Mouse (Mus musculus) MEL (cell line): ENCODE results near the gene Map7.

Experiments used
- CTCF ChIP-seq, 3 experiments: IDR thresholded peaks in 2 of 3; conservative IDR thresholded peaks in 1 of 3; 2 replicates each; pipeline ENCODE4 v1.5.1; 2011 to 2012; ENCODE audit warnings: low read length in 3 of 3, low read depth in 2 of 3, mild to moderate bottlenecking in 2 of 3, improper control_type of control experiment in 1 of 3, inconsistent platforms in 1 of 3, mixed read lengths in 1 of 3, moderate library complexity in 1 of 3; ENCODE audit not compliant: control insufficient read depth in 1 of 3, insufficient read depth in 1 of 3, poor library complexity in 1 of 3, severe bottlenecking in 1 of 3
- EP300 ChIP-seq, 2 experiments: IDR thresholded peaks; 2 replicates each; pipeline ENCODE4 v1.6.1; 2011; ENCODE audit warnings: improper control_type of control experiment in 2 of 2, low read length in 2 of 2, low read depth in 1 of 2, mild to moderate bottlenecking in 1 of 2
- KAT2A ChIP-seq: conservative IDR thresholded peaks from 2 replicates; pipeline ENCODE4 v1.6.1; 2012; ENCODE audit warnings: low read depth, low read length, improper control_type of control experiment, inconsistent platforms
- SIN3A ChIP-seq: IDR thresholded peaks from 2 replicates; pipeline ENCODE4 v1.6.1; 2012; ENCODE audit warnings: low read length, improper control_type of control experiment, inconsistent platforms
- TAL1 ChIP-seq: IDR thresholded peaks from 2 replicates; pipeline ENCODE4 v1.6.1; 2012; ENCODE audit warnings: mild to moderate bottlenecking, inconsistent platforms, low read length, moderate library complexity, mixed read lengths
- USF1 ChIP-seq: IDR thresholded peaks from 2 replicates; pipeline ENCODE4 v1.6.1; 2014; ENCODE audit warnings: low read depth, mild to moderate bottlenecking, inconsistent platforms, low read length, improper control_type of control experiment, moderate library complexity

GRCm38 (mm10) chr10:20285994-20286836 lies 137.9 kb downstream of the Map7 start:
- TF ChIP-seq CTCF (IDR thresholded peaks at IDR 0.05 in 2 of 3, conservative IDR thresholded peaks at IDR 0.05 in 1 of 3; ENCODE audit: control insufficient read depth in 1 of 3, insufficient read depth in 1 of 3, low read depth in 2 of 3, low read length in 3 of 3, poor library complexity in 1 of 3, severe bottlenecking in 1 of 3), result no peak
- no peak for TF ChIP-seq EP300 (IDR thresholded peaks at IDR 0.05; ENCODE audit: low read depth in 1 of 2, low read length in 2 of 2)
- no peak for TF ChIP-seq USF1
- no peak for TF ChIP-seq KAT2A
- TF ChIP-seq SIN3A, result no peak
- no peak for TF ChIP-seq TAL1
